Mouse (Mus musculus): Measurements from ENCODE around the gene Olfr1321.

Gene Olfr1321

GRCm38 (mm10) chrX:49734959-49735358 is at the start of gene Olfr1321:
Gene Olfr1321, minus strand, starts transcription at chrX:49735059.
- DNase-seq, result no peak

- DNase-seq, result no peak
These were observed 36.0 kb upstream of the Olfr1321 start for GRCm38 (mm10) chrX:49770828-49771227.

- no peak for DNase-seq
These were observed 10.3 kb upstream of the Olfr1321 start for GRCm38 (mm10) chrX:49745192-49745591.
